Mouse (Mus musculus) right cerebral cortex, adult 2 months (tissue): Measurements from ENCODE around the gene Atp5g3.
A peak's percentile ranks its signal among the peaks of the same experiment; 100 is the strongest.
"Not testable (repeated sequence)": the region's sequence is repeated elsewhere in the genome, so short reads cannot be mapped to it uniquely, and the experiment has no call there.

Experiments used
- DNase-seq, 2 experiments: peaks; one replicate each; pipeline ENCODE4 v3.0.0; 2021 to 2022; ENCODE audit warnings: low spot score in 2 of 2

Atp5g3 gene

GRCm38 (mm10) chr2:73896919-73897318 is 14.2 kb downstream of the Atp5g3 start:
- not testable (repeated sequence) for DNase-seq

DNA sequence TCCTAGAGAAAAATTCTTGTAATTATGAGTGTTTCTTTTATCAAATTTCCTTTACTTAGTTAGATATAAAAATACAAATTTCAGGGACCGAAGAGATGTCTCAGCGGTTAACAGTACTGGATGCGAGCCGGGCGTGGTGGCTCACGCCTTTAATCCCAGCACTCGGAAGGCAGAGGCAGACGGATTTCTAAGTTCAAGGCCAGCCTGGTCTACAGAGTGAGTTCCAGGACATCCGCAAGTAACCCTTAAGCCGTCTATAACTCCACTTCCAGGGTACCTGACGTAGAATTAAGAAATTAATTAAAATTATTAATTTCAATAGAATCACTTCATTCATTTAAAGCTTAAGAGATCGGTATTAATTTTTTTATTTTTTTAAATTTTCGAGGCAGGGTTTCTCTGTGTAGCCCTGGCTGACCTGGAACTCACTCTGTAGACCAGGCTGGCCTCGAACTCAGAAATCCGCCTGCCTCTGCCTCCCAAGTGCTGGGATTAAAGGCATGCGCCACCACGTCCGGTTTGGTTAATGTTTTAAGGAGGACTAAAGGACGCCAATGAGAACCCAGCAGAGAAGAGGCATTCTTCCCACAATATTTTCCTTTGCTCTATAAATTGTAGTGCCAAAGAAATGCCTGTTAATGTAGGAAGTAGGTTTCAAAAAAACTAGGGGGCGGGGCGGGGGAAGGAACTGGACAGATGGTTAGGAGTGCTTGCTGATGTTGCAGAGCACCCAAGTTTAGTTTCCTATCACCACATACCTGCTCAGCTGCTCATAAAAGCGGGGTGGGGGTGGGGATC is 17.5 kb downstream of the Atp5g3 start:
- peak; percentile 42 to 52 for DNase-seq

DNA sequence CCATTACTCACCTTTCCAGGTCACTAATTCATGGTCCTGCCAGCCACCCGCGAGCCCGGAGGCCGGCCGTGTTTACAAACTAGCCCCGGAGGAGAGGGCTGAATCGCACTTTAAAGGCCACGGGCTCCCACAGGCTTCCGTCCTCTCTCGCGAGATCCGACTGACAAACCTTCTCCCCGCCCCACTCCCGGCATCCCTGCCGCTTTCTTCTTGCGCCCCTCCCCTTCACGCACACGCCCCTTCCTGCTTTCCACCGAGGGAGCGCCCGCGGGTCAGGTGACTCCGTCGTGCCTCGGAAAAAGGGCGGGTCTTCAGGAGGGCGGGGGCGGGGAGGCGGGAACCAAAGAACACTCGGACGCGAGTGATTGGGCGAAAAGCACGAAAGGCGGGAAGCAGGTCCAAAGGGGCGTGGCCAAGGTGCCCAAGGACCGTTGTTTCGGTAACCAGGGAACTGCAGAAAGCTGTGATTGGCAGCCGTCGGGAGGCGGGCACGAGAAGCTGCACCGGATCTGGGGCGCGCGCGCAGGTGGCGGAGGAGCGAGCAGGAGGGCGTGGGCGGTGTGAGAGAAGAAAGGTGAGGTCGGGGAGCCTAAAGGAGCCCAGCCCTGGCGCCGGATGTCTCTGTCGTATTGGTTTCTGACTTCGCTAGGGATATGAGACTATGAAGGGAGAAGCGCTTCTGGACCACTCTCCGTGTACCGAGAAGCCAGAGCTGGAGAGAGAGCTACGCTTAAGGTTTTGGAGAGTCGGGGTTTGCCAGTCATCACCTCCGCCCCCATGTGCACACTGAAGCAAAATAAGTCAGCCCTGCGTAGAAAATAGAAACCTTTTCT is 18.4 kb downstream of the Atp5g3 start, which contains the start of gene Atf2:
Gene Atf2 (minus strand): TSS at position 176 of the 833 bp plus-strand sequence.
- peak; percentile 98 to 99 for DNase-seq

DNA sequence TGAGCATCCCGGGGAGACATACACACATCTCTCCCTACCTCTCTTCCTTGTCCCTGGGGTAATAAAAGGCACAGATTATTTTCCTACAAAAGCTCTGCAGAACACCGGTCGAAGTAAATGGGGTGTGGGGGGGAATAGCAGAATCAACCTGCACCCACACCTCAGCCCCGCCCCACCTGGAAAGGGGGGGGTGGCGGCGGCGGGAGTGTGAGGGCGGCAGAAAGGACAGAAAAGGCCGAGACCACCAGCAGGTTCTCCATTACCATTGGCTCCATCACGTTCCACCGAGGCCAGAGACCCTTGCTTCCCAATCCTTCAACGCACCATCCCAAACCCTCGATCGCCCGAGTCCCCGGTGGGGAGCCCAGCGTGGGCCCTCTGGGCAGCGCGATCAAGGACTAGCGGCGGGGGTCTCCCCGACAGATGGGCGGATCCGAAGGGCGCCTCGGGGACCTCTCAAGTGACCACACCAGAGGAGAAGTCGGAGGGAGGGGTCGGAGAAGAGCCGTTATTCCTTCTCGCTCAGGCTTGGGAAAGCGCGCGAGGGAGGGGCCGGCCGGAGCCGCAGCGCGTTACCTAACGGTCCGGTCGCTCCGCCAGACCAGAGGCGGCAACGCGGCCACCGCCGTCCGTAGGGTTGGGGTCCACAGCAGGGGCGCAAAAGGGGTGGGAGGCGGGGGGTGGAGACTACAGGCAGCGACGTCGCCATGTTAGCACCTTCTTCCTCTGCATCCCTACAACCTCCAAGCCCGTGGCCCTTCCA is 19.2 kb downstream of the Atp5g3 start:
- DNase-seq: peak in 1 of 2 experiments; percentile 30

GRCm38 (mm10) chr2:73885997-73886396 is 25.1 kb downstream of the Atp5g3 start:
- DNase-seq: no peak

DNA sequence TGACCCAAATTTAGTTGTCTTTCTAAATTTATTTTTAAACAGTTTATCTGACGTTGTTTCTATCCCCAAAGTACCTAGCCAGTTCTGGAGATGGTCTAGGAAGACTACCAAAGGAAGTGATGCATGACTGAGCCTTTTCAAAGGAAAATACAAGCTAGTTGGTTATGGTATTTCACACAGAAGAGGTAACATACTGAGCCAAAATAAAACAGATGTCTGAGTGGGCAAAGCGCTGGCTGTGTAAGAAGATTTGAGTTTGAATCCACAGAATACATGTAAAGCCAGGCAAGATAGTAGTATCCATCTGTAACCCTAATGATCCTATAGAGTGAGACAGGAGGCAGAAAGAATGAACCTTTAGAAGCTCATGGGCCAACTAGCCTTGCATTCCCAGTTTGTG is 33.2 kb downstream of the Atp5g3 start:
- DNase-seq: no peak

DNA sequence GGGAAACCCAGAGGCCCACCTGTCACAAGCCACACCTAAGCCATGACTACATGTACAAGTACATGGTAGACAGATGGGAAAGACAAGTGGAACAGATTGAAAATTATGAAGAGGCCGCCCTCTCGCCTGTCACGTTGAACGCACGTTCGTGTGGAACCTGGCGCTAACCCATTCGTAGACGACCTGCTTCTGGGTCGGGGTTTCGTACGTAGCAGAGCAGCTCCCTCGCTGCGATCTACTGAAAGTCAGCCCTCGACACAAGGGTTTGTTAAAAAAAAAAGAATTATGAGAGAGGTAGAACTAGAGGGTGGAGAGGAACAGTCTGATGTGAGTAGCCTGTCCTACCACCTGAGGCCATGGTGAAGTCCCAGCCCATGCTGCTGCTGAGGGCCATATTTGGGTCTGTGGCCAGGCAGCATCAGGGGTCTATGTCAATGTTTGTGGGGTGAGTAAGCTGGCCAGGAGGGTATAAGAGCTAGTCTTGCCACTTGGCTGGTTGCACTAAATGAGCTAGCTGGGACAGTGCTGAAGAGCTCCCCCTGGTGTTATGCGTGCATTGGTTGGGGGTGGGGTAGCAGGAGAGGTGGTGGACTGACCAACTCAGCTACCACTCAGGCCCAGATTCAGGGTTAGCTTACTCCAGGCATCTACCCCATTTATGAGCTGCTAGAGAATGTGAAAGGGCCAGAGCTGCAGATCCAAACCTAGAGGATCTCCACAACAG is 43.2 kb downstream of the Atp5g3 start:
- DNase-seq: peak; percentile 46 to 57

- no peak for DNase-seq
Measured at GRCm38 (mm10) chr2:73860046-73860624, 51.0 kb downstream of the Atp5g3 start.
